8 mouse cellular contexts compared by ENCODE assay signal in genomic region chr2:38375606-38376304, GRCm38 (mm10). TPM values are rescaled to one million over a fixed set of nuclear protein-coding genes. Genes with fewer than 3 reads are reported as not detected.
DNase-seq lines count a peak whose midpoint lies in the region; ATAC-seq and TF ChIP-seq lines count a peak whose summit lies in the region.

No protein-coding gene starts in this region.

- no peaks in the 10 kb centered on the region for H3K36me3 ChIP-seq in embryonic facial prominence, embryonic 10.5 days (replicated peaks)
- H3K36me3 ChIP-seq in spleen, adult 2 months (ENCODE audit: control insufficient read depth, insufficient read depth, low read length): no peaks in the 10 kb centered on the region

- ATAC-seq in cerebellum, adult (ENCODE audit: insufficient number of reproducible peaks, low FRiP score, low TSS enrichment): no peak

- H3K4me3 ChIP-seq in embryonic facial prominence, embryonic 10.5 days: peak overlapping the region; percentile 44
- no peak overlapping the region for H3K4me3 ChIP-seq in spleen, adult 2 months (ENCODE audit: extremely low read depth, insufficient read depth, insufficient read length)

- no peaks in the 10 kb centered on the region for H3K9me3 ChIP-seq in embryonic facial prominence, embryonic 10.5 days

- TF ChIP-seq CTCF in spleen, adult 2 months (IDR thresholded peaks at IDR 0.05; ENCODE audit: extremely low read depth, insufficient read depth, insufficient read length, insufficient replicate concordance): peak; percentile 96

- H3K27ac ChIP-seq in embryonic facial prominence, embryonic 10.5 days (replicated peaks): no peak overlapping the region; the same call in 1 of the 2 replicates
- H3K27ac ChIP-seq in spleen, adult 2 months (ENCODE audit: insufficient read depth, low read length): no peak overlapping the region

- peak; percentile 55 for DNase-seq in cerebellum, adult 11 months
- DNase-seq in T-cell, adult 2 months (ENCODE audit: low spot score): peak; percentile 39
- DNase-seq in embryonic facial prominence, embryonic 10.5 days (ENCODE audit: low spot score): peak; percentile 82
- DNase-seq in heart, adult 8-10 months (ENCODE audit: low spot score): peak; percentile 51
- peak; percentile 30 to 57 for DNase-seq in kidney, adult 8-10 months
- peak; percentile 52 for DNase-seq in lung, postnatal 36 days
- peak in 1 of 2 experiments; percentile 38 for DNase-seq in spleen, adult 2 months (ENCODE audit: low read depth in 1 of 2, low spot score in 2 of 2)

- TF ChIP-seq POLR2A in spleen, adult 2 months (IDR thresholded peaks at IDR 0.05; ENCODE audit: low read depth, low read length): no peak

- 3% methylated on average over 20 of the region's 20 CpGs for WGBS in embryonic facial prominence, embryonic 10.5 days
- WGBS in spleen, adult 2 months: 10% methylated on average over 20 of the region's 20 CpGs

- peaks cover 99% of the 10 kb centered on the region for H3K27me3 ChIP-seq in embryonic facial prominence, embryonic 10.5 days (replicated peaks; ENCODE audit: low read depth, poor library complexity, severe bottlenecking)
- peaks cover 9% of the 10 kb centered on the region for H3K27me3 ChIP-seq in spleen, adult 2 months (ENCODE audit: control insufficient read depth, insufficient read depth, low read length)

- peaks cover 33% of the 10 kb centered on the region for H3K4me1 ChIP-seq in embryonic facial prominence, embryonic 10.5 days
- peaks cover 4% of the 10 kb centered on the region; the same call in 1 of the 2 replicates for H3K4me1 ChIP-seq in spleen, adult 2 months (ENCODE audit: control insufficient read depth, insufficient read depth, insufficient read length)

RNA-seq across cellular contexts. Expression of gene Lhx2, which starts 36.7 kb away (rescaled TPM):
- polyA plus RNA-seq in embryonic facial prominence, embryonic 10.5 days (2016; fragmentation: Nextera tagmentation; extraction: Ambion mirVana): 17.9 and 19.6 TPM in 2 replicates
- under 1 TPM in 1 of 4 experiments, not detected in 3; 0.24 TPM for total RNA-seq in heart, adult 8-10 months (2022)
- 0.25 and 0.30 TPM in 2 replicates for polyA plus RNA-seq in spleen, adult 2 months (2012; rRNA removed)

Comparison
In these comparisons a context has a peak if more than half of its experiments do, and no peak if none do; other contexts are left out.
1. RNA of gene Lhx2, which starts 36.7 kb away (polyA plus RNA-seq): 17.9 to 19.6 TPM in embryonic facial prominence, embryonic 10.5 days; 0.25 to 0.30 TPM in spleen, adult 2 months; every median in the first group is over 10 times any median in the second.